Comparison of ENCODE assay signal across 23 mouse cellular contexts in genomic region chr8:13175650-13176049, GRCm38 (mm10). TPM values are rescaled to one million over a fixed set of nuclear protein-coding genes. Genes with fewer than 3 reads are reported as not detected.
DNase-seq lines count a peak whose midpoint lies in the region; ATAC-seq and TF ChIP-seq lines count a peak whose summit lies in the region.
"Had no signal": no experiment of that assay in that cellular context is flagged by ENCODE, and none has a peak within 500 bp of the region (broad histone marks: within the 10 kb centered on the region; RNA-seq: fewer than 3 reads in every experiment).

No protein-coding gene starts in this region.

- no peak for ATAC-seq in kidney, embryonic 15.5 days (replicated peaks; ENCODE audit: low FRiP score)
- ATAC-seq in kidney, embryonic 14.5 days (ENCODE audit: low FRiP score, low TSS enrichment): no peak
- ATAC-seq in intestine, postnatal 0 days: peak; percentile 34
- ATAC-seq in activated CD4-positive, CD25-positive, alpha-beta regulatory T cell, adult 4 months: no peak
- ATAC-seq: CD4-positive, CD25-positive, alpha-beta regulatory T cell, adult 4 months; forebrain, embryonic 15.5 days had no signal

- H3K4me1 ChIP-seq in kidney, embryonic 15.5 days: peaks cover 4% of the 10 kb centered on the region; the same call in 1 of the 2 replicates
- no peaks in the 10 kb centered on the region for H3K4me1 ChIP-seq in kidney, embryonic 14.5 days (ENCODE audit: control insufficient read depth, insufficient read depth, low read length)
- H3K4me1 ChIP-seq in intestine, postnatal 0 days (replicated peaks; ENCODE audit: control insufficient read depth, insufficient read depth, low read length): no peaks in the 10 kb centered on the region
- H3K4me1 ChIP-seq: embryonic facial prominence, embryonic 13.5 days; forebrain, embryonic 12.5 days; forebrain, embryonic 15.5 days; hindbrain, embryonic 12.5 days; hindbrain, embryonic 15.5 days had no signal

- H3K4me2 ChIP-seq in kidney, embryonic 15.5 days: no peak overlapping the region
- H3K4me2 ChIP-seq in kidney, embryonic 14.5 days (replicated peaks; ENCODE audit: low read depth, low read length): no peak overlapping the region
- no peak overlapping the region for H3K4me2 ChIP-seq in intestine, postnatal 0 days (replicated peaks; ENCODE audit: low read depth)
- H3K4me2 ChIP-seq: embryonic facial prominence, embryonic 13.5 days; forebrain, embryonic 12.5 days; forebrain, embryonic 15.5 days; heart, embryonic 11.5 days; hindbrain, embryonic 12.5 days; hindbrain, embryonic 15.5 days had no signal

- 91% methylated on average over 1 of the region's 1 CpGs for WGBS in kidney, embryonic 15.5 days
- 96% methylated on average over 1 of the region's 1 CpGs for WGBS in kidney, embryonic 14.5 days
- WGBS in intestine, postnatal 0 days: 76% methylated on average over 1 of the region's 1 CpGs

- H3K9ac ChIP-seq in kidney, embryonic 15.5 days: no peak overlapping the region
- no peak overlapping the region for H3K9ac ChIP-seq in kidney, embryonic 14.5 days (ENCODE audit: low read depth, low read length)
- H3K9ac ChIP-seq in intestine, postnatal 0 days (ENCODE audit: low read depth, low read length): no peak overlapping the region
- H3K9ac ChIP-seq: embryonic facial prominence, embryonic 13.5 days; forebrain, embryonic 12.5 days; forebrain, embryonic 15.5 days; hindbrain, embryonic 12.5 days; hindbrain, embryonic 15.5 days had no signal

- peak; percentile 52 for DNase-seq in kidney, adult 11 months
- peak; percentile 25 to 58 for DNase-seq in kidney, postnatal 25 days
- DNase-seq: adrenal gland, adult 8-10 months; adrenal gland, postnatal 25 days; cerebellum, adult 11-12 months; cerebellum, adult 8-10 months; cerebellum, postnatal 10 days; cerebellum, postnatal 36 days; embryo, embryonic 11 days; gastrocnemius, postnatal 25 days had no signal

- peak; percentile 28; the same call in 1 of the 2 replicates for TF ChIP-seq CTCF in intestine, postnatal 0 days (IDR thresholded peaks at IDR 0.05; ENCODE audit: low read depth)

- no peaks in the 10 kb centered on the region for H3K27me3 ChIP-seq in kidney, embryonic 15.5 days
- no peaks in the 10 kb centered on the region for H3K27me3 ChIP-seq in kidney, embryonic 14.5 days (ENCODE audit: control insufficient read depth, insufficient read depth, low read length)
- H3K27me3 ChIP-seq in intestine, postnatal 0 days (replicated peaks; ENCODE audit: control insufficient read depth, insufficient read depth, low read length): no peaks in the 10 kb centered on the region
- H3K27me3 ChIP-seq: embryonic facial prominence, embryonic 13.5 days; forebrain, embryonic 12.5 days; forebrain, embryonic 15.5 days; hindbrain, embryonic 12.5 days; hindbrain, embryonic 15.5 days had no signal

- no peak overlapping the region for H3K4me3 ChIP-seq in kidney, embryonic 15.5 days (replicated peaks)
- no peak overlapping the region for H3K4me3 ChIP-seq in kidney, embryonic 14.5 days (ENCODE audit: low read length)
- H3K4me3 ChIP-seq in intestine, postnatal 0 days (ENCODE audit: low read depth, low read length): no peak overlapping the region
- H3K4me3 ChIP-seq: embryonic facial prominence, embryonic 10.5 days; embryonic facial prominence, embryonic 13.5 days; erythroblast, embryonic 14.5 days; forebrain, embryonic 12.5 days; forebrain, embryonic 15.5 days; hindbrain, embryonic 12.5 days; hindbrain, embryonic 15.5 days had no signal

- no peak overlapping the region for H3K27ac ChIP-seq in kidney, embryonic 15.5 days
- no peak overlapping the region for H3K27ac ChIP-seq in kidney, embryonic 14.5 days (ENCODE audit: low read depth, low read length)
- H3K27ac ChIP-seq in intestine, postnatal 0 days (ENCODE audit: low read depth, low read length): peak overlapping the region; percentile 86
- H3K27ac ChIP-seq: embryonic facial prominence, embryonic 10.5 days; embryonic facial prominence, embryonic 13.5 days; forebrain, embryonic 12.5 days; forebrain, embryonic 15.5 days; hindbrain, embryonic 12.5 days; hindbrain, embryonic 15.5 days had no signal

- H3K9me3 ChIP-seq in kidney, embryonic 15.5 days (replicated peaks): no peaks in the 10 kb centered on the region
- H3K9me3 ChIP-seq in kidney, embryonic 14.5 days (ENCODE audit: control insufficient read depth, low read length): no peaks in the 10 kb centered on the region
- H3K9me3 ChIP-seq in intestine, postnatal 0 days (ENCODE audit: control insufficient read depth): no peaks in the 10 kb centered on the region
- H3K9me3 ChIP-seq: embryonic facial prominence, embryonic 10.5 days; embryonic facial prominence, embryonic 13.5 days; forebrain, embryonic 12.5 days; forebrain, embryonic 15.5 days; hindbrain, embryonic 12.5 days; hindbrain, embryonic 15.5 days had no signal

- peaks cover 82% of the 10 kb centered on the region for H3K36me3 ChIP-seq in kidney, embryonic 15.5 days
- peaks cover 67% of the 10 kb centered on the region for H3K36me3 ChIP-seq in kidney, embryonic 14.5 days (ENCODE audit: control insufficient read depth, insufficient read depth, low read length)
- H3K36me3 ChIP-seq in intestine, postnatal 0 days (ENCODE audit: control insufficient read depth, insufficient read depth): peaks cover 72% of the 10 kb centered on the region

RNA-seq across cellular contexts. Expression of gene Lamp1, which starts 16.7 kb away (rescaled TPM):
- 299 and 302 TPM in 2 replicates for polyA plus RNA-seq in kidney, embryonic 15.5 days (2015; fragmentation: Nextera tagmentation; extraction: Ambion mirVana)
- 225 and 306 TPM in 2 replicates for polyA plus RNA-seq in kidney, embryonic 14.5 days (2014; fragmentation: Nextera tagmentation; extraction: Ambion mirVana)
- polyA plus RNA-seq in intestine, postnatal 0 days (2015; fragmentation: Nextera tagmentation; extraction: Ambion mirVana): 847 and 854 TPM in 2 replicates
- 10 to 100 TPM; 17.9 to 18.1 TPM for polyA plus RNA-seq in activated CD4-positive, CD25-positive, alpha-beta regulatory T cell, adult 4 months (2017; shearing (Covaris generic))

RNA-seq across cellular contexts. Expression of gene Grtp1, which starts 24.8 kb away (rescaled TPM):
- 19.3 and 21.3 TPM in 2 replicates for polyA plus RNA-seq in kidney, embryonic 15.5 days (2015; fragmentation: Nextera tagmentation; extraction: Ambion mirVana)
- 19.7 and 20.3 TPM in 2 replicates for polyA plus RNA-seq in kidney, embryonic 14.5 days (2014; fragmentation: Nextera tagmentation; extraction: Ambion mirVana)
- polyA plus RNA-seq in intestine, postnatal 0 days (2015; fragmentation: Nextera tagmentation; extraction: Ambion mirVana): 110 and 113 TPM in 2 replicates
- polyA plus RNA-seq in activated CD4-positive, CD25-positive, alpha-beta regulatory T cell, adult 4 months (2017; shearing (Covaris generic)): 1 to 10 TPM in 1 of 2 experiments, under 1 TPM in 1; 0.89 to 1.1 TPM

Comparison
In these comparisons a context has a peak if more than half of its experiments do, and no peak if none do; other contexts are left out.
1. RNA of gene Lamp1, which starts 16.7 kb away (polyA plus RNA-seq): 847 to 854 TPM in intestine, postnatal 0 days, 225 to 306 TPM in kidney, embryonic 14.5 days and 299 to 302 TPM in kidney, embryonic 15.5 days; 17.9 to 18.1 TPM in activated CD4-positive, CD25-positive, alpha-beta regulatory T cell, adult 4 months; every median in the first group is over 10 times any median in the second.